ENCODE assay signal across 8 mouse cellular contexts in the genomic region with DNA sequence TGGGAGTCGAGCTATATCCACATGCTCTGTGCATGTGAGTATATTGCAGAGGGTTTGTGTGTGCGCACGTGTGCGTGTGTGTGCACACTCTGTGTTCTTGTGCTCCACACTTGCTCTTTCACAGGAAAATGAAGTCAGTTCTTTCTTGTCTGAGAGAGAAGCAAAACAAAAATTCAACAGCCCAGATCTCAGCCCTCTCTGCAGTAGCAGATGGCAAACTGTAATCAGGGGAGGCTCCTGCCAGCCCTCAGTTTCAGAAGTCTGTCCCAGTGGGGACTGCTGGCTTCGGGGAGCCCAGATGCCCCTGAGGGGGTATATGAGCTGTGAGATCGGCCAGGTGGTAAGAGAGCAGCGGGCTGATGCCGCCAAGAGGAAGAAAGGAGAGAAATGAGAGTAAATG.
DNase-seq lines count a peak whose midpoint lies in the region; ATAC-seq lines count a peak whose summit lies in the region.
"Had no signal": no experiment of that assay in that cellular context is flagged by ENCODE, and none has a peak within 500 bp of the region (broad histone marks: within the 10 kb centered on the region; RNA-seq: fewer than 3 reads in every experiment).

No protein-coding gene starts in this region.

- no peaks in the 10 kb centered on the region for H3K36me3 ChIP-seq in embryonic facial prominence, embryonic 13.5 days
- H3K36me3 ChIP-seq: limb, embryonic 15.5 days had no signal

- H3K27ac ChIP-seq in embryonic facial prominence, embryonic 13.5 days: no peak overlapping the region

- no peak for ATAC-seq in embryonic facial prominence, embryonic 13.5 days (ENCODE audit: insufficient number of reproducible peaks, insufficient read depth, low FRiP score, low TSS enrichment, low read depth)
- ATAC-seq in erythroblast, adult 5-6 weeks (replicated peaks; ENCODE audit: low FRiP score, poor library complexity, severe bottlenecking): no peak
- no peak for ATAC-seq in granulocyte monocyte progenitor cell, adult 5-6 weeks (replicated peaks; ENCODE audit: poor library complexity, severe bottlenecking)

- H3K4me1 ChIP-seq in embryonic facial prominence, embryonic 13.5 days: peaks cover 68% of the 10 kb centered on the region

- WGBS in embryonic facial prominence, embryonic 13.5 days: 53% methylated on average over 8 of the region's 8 CpGs

- H3K9ac ChIP-seq in embryonic facial prominence, embryonic 13.5 days: 0 out of 2 replicates have a peak overlapping the region, but pooled peaks have one; percentile 22
- H3K9ac ChIP-seq: limb, embryonic 15.5 days had no signal

- H3K4me2 ChIP-seq in embryonic facial prominence, embryonic 13.5 days: no peak overlapping the region
- H3K4me2 ChIP-seq: limb, embryonic 15.5 days had no signal

- peak; percentile 35 to 38 for DNase-seq in spleen, adult 18-20 months
- no peak for DNase-seq in spleen, postnatal 14 days (ENCODE audit: low spot score in 2 of 2)
- DNase-seq in left cerebral cortex, postnatal 4 days: peak; percentile 79
- DNase-seq in urinary bladder, postnatal 4 days (ENCODE audit: low spot score in 2 of 2): no peak

- H3K27me3 ChIP-seq in embryonic facial prominence, embryonic 13.5 days: no peaks in the 10 kb centered on the region
- H3K27me3 ChIP-seq: limb, embryonic 15.5 days had no signal

- intact Hi-C loops in left cerebral cortex, postnatal 4 days (cut with DNase I): no loop called here

- H3K4me3 ChIP-seq in embryonic facial prominence, embryonic 13.5 days: no peak overlapping the region
- H3K4me3 ChIP-seq: limb, embryonic 15.5 days had no signal

- no peaks in the 10 kb centered on the region for H3K9me3 ChIP-seq in embryonic facial prominence, embryonic 13.5 days
- H3K9me3 ChIP-seq: limb, embryonic 15.5 days had no signal

Comparison
In these comparisons a context has a peak if more than half of its experiments do, and no peak if none do; other contexts are left out.
1. DNase-seq: peak in spleen, adult 18-20 months (2 of 2) and left cerebral cortex, postnatal 4 days (single experiment); none in spleen, postnatal 14 days (0 of 2) and urinary bladder, postnatal 4 days (0 of 2).